Mouse (Mus musculus) ES-E14 (cell line): ENCODE data around the gene Lrba. TPM values are rescaled to one million over a fixed set of nuclear protein-coding genes. Genes with fewer than 3 reads are reported as not detected.

Experiments
- DNase-seq: peaks from one replicate; pipeline ENCODE4 v3.0.0-alpha.2; 2013; ENCODE audit warnings: low read depth, low spot score
- H3K27ac ChIP-seq: 2 replicates; pipeline ENCODE4 v1.5.1; 2012; ENCODE audit warnings: low read depth, mild to moderate bottlenecking, low read length, moderate library complexity, mixed read lengths; ENCODE audit not compliant: poor library complexity, insufficient read depth, severe bottlenecking
- H3K36me3 ChIP-seq: 2 replicates; pipeline ENCODE4 v1.6.1; 2012; ENCODE audit warnings: mild to moderate bottlenecking, low read length, moderate library complexity, mixed read lengths; ENCODE audit not compliant: control insufficient read depth, poor library complexity, insufficient read depth, severe bottlenecking
- H3K4me1 ChIP-seq, 2 experiments: fragments of 150-350 bp in 1 of 2; sonication (generic) in 1 of 2; 2 replicates each; pipeline ENCODE4 v1.6.1; 2012; ENCODE audit warnings: low read length in 2 of 2, mild to moderate bottlenecking in 1 of 2, mixed read lengths in 1 of 2; ENCODE audit not compliant: control insufficient read depth in 2 of 2, insufficient read depth in 2 of 2, poor library complexity in 1 of 2
- H3K4me3 ChIP-seq, 2 experiments: fragments of 150-350 bp in 1 of 2; sonication (generic) in 1 of 2; 2 replicates each; pipeline ENCODE4 v1.5.1; 2012; ENCODE audit warnings: low read length in 2 of 2, low read depth in 1 of 2, mild to moderate bottlenecking in 1 of 2, mixed read lengths in 1 of 2; ENCODE audit not compliant: insufficient read depth in 1 of 2, poor library complexity in 1 of 2, severe bottlenecking in 1 of 2
- H3K9ac ChIP-seq: 2 replicates; pipeline ENCODE4 v1.6.1; 2012; ENCODE audit warnings: low read depth, mild to moderate bottlenecking, low read length, mixed read lengths; ENCODE audit not compliant: poor library complexity, insufficient read depth, severe bottlenecking
- H3K9me3 ChIP-seq: fragments of 150-350 bp; sonication (generic); 2 replicates; pipeline ENCODE4 v1.6.1; 2012; ENCODE audit warnings: low read depth, mild to moderate bottlenecking, low read length; ENCODE audit not compliant: control insufficient read depth, insufficient read depth
- CHD2 ChIP-seq: IDR thresholded peaks from 2 replicates; pipeline ENCODE4 v1.6.1; 2014; ENCODE audit warnings: mild to moderate bottlenecking, low read depth, low read length, inconsistent platforms
- HCFC1 ChIP-seq: IDR thresholded peaks from 2 replicates; pipeline ENCODE4 v1.6.1; 2012; ENCODE audit warnings: low read length, inconsistent platforms, borderline replicate concordance; ENCODE audit not compliant: insufficient read depth
- MAFK ChIP-seq: IDR thresholded peaks from 2 replicates; pipeline ENCODE4 v1.6.1; 2014; ENCODE audit warnings: mild to moderate bottlenecking, low read depth, low read length, inconsistent platforms; ENCODE audit not compliant: insufficient read depth
- ZC3H11A ChIP-seq: IDR thresholded peaks from 2 replicates; pipeline ENCODE4 v1.6.1; 2012; ENCODE audit warnings: low read depth, mild to moderate bottlenecking, inconsistent platforms, low read length, borderline replicate concordance
- ZNF384 ChIP-seq: IDR thresholded peaks from 2 replicates; pipeline ENCODE4 v1.6.1; 2012; ENCODE audit warnings: low read depth, low read length, inconsistent platforms
- in situ Hi-C, 2 experiments: fragments of 600-800 bp; cut with MboI; formaldehyde crosslinking; loops; one replicate each; pipeline ENCODE4 v1.15.1; 2025; ENCODE audit warnings: low sequenced_read_pairs in 2 of 2, inconsistent platforms in 1 of 2; ENCODE audit not compliant: unreplicated experiment in 2 of 2
- total RNA-seq: library from RNA; depleted of rRNA; stranded (reverse); fragments of 300-350 nt; gene quantifications from 2 replicates; pipeline ENCODE4 v1.2.3, GENCODE M21; 2012

The Lrba gene
- total RNA-seq, 1 experiment: 14.7 TPM

- Histone ChIP-seq H3K27ac (no peak overlapping the region), H3K36me3 (no peaks in the 10 kb centered on the region), H3K9ac (no peak overlapping the region), H3K4me1 (peaks cover 3 to 8% of the 10 kb centered on the region in 2 experiments; a peak in 3 of 4 replicates), H3K4me3 (no peak overlapping the region), H3K9me3 (no peaks in the 10 kb centered on the region)
- no peak for TF ChIP-seq ZNF384
- TF ChIP-seq CHD2: no peak
- no peak for TF ChIP-seq MAFK
- no peak for TF ChIP-seq ZC3H11A
- TF ChIP-seq HCFC1: no peak
- in situ Hi-C loops: no loop called here
- no peak for DNase-seq
Measured at GRCm38 (mm10) chr3:86688438-86688837, 464.0 kb downstream of the Lrba start.

DNA sequence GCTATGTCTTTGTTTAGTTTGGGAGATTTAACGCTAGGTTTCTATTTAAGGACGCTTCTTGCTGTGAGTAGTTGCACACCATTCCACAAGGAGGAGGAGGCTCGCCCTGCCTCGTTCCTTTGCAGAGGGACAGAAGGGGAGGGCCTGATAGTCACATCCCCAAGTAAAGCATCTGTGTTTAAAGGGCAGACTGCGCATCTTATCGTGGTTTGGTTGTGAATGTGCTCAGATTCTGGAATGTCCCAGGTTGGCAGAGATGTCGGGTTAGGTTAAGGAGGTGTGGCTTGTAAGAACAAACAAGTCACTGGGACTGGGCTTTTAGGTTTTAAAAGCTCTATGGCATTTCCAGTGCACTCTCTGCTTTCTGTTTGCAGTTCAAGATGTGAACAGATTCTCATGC, 464.8 kb downstream of the Lrba start:
- TF ChIP-seq ZNF384 (no peak), HCFC1 (no peak), CHD2 (no peak)
- no peak for DNase-seq
- no peak overlapping the region for H3K4me3 ChIP-seq
- no peaks in the 10 kb centered on the region for H3K9me3 ChIP-seq
- in situ Hi-C loops: no loop called here
- no peaks in the 10 kb centered on the region for H3K36me3 ChIP-seq
- no peak overlapping the region for H3K27ac ChIP-seq
- H3K9ac ChIP-seq: no peak overlapping the region
- peaks cover 4 to 11% of the 10 kb centered on the region in 2 experiments; a peak in 3 of 4 replicates for H3K4me1 ChIP-seq

DNA sequence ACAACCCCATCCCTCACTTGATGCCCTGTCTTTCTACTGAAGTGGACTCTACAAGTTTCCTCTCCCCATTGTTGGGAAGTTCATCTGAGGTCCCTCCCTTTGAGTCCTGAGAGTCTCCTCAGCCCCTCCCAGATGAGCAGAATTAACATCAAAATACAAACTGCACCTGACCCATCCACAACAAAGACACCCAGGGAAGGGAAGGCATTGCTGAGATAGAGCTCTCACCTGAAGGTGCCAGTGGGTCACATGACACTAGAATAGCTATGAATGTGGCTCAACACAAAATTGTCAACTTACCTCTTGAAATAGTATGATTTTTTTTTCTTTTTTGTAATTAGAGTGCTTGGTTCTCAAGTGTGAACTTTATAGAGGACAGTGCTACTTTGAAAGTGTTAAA, 468.3 kb downstream of the Lrba start:
- Histone ChIP-seq H3K4me3 (no peak overlapping the region), H3K9me3 (no peaks in the 10 kb centered on the region), H3K36me3 (no peaks in the 10 kb centered on the region), H3K27ac (no peak overlapping the region), H3K4me1 (peaks cover 4 to 11% of the 10 kb centered on the region in 2 experiments; a peak in 3 of 4 replicates), H3K9ac (no peak overlapping the region)
- TF ChIP-seq ZC3H11A (no peak), HCFC1 (no peak), ZNF384 (no peak), CHD2 (no peak), MAFK (no peak)
- DNase-seq: peak; percentile 52
- in situ Hi-C loops: no loop called here

- TF ChIP-seq ZC3H11A (no peak), CHD2 (no peak), HCFC1 (no peak)
- no peak overlapping the region for H3K4me3 ChIP-seq
- in situ Hi-C loops: no loop called here
- no peaks in the 10 kb centered on the region for H3K36me3 ChIP-seq
- no peak overlapping the region for H3K9ac ChIP-seq
- no peak overlapping the region for H3K27ac ChIP-seq
- no peaks in the 10 kb centered on the region for H3K9me3 ChIP-seq
- no peak for DNase-seq
- peaks cover 4 to 11% of the 10 kb centered on the region in 2 experiments; a peak in 3 of 4 replicates for H3K4me1 ChIP-seq
Measured at GRCm38 (mm10) chr3:86693553-86693952, 469.1 kb downstream of the Lrba start.

- in situ Hi-C loops: no loop called here
- no peaks in the 10 kb centered on the region for H3K9me3 ChIP-seq
- no peaks in the 10 kb centered on the region for H3K4me1 ChIP-seq
- no peak overlapping the region for H3K9ac ChIP-seq
- no peaks in the 10 kb centered on the region for H3K36me3 ChIP-seq
- no peak for TF ChIP-seq CHD2
- TF ChIP-seq MAFK: no peak
- no peak for TF ChIP-seq HCFC1
- TF ChIP-seq ZC3H11A: no peak
- no peak for TF ChIP-seq ZNF384
- no peak for DNase-seq
- H3K27ac ChIP-seq: no peak overlapping the region
- no peak overlapping the region for H3K4me3 ChIP-seq
Measured at GRCm38 (mm10) chr3:86698947-86699346, 474.5 kb downstream of the Lrba start.
